Mouse (Mus musculus) embryo, embryonic 10 days (tissue): ENCODE measurements at regions not wholly inside any gene's neighbourhood (a gene's known extent, or its start where the extent isn't known, plus 50 kb on each side); places are given as distances from the start of the nearest gene placed in this dataset.

Experiments used
- DNase-seq: peaks from one replicate; pipeline ENCODE4 v3.0.0-alpha.2; 2015; ENCODE audit warnings: low spot score

GRCm38 (mm10) chr2:171675411-171675810 is 367.9 kb downstream of the Cbln4 start:
- no peak for DNase-seq

- DNase-seq: no peak
These were observed 372.2 kb downstream of the Cbln4 start for GRCm38 (mm10) chr2:171670945-171671547.

GRCm38 (mm10) chr2:171668791-171669645 is 374.2 kb downstream of the Cbln4 start:
- DNase-seq: no peak

- no peak for DNase-seq
These were observed 380.7 kb downstream of the Cbln4 start for GRCm38 (mm10) chr2:171662571-171662970.

GRCm38 (mm10) chr2:171661896-171662511 is 381.3 kb downstream of the Cbln4 start:
- DNase-seq: no peak

GRCm38 (mm10) chr2:171657125-171657524 is 386.1 kb downstream of the Cbln4 start:
- no peak for DNase-seq

GRCm38 (mm10) chr2:171641730-171642129 is 401.5 kb downstream of the Cbln4 start:
- DNase-seq: no peak

- no peak for DNase-seq
These were observed 402.8 kb downstream of the Cbln4 start for GRCm38 (mm10) chr2:171640478-171640877.

GRCm38 (mm10) chr2:171638931-171639330 is 404.3 kb downstream of the Cbln4 start:
- no peak for DNase-seq

GRCm38 (mm10) chr2:171636837-171637236 is 406.4 kb downstream of the Cbln4 start:
- peak; percentile 24 for DNase-seq

- peak; percentile 23 for DNase-seq
These were observed 409.7 kb downstream of the Cbln4 start for GRCm38 (mm10) chr2:171633355-171634097.

GRCm38 (mm10) chr2:171630101-171630715 is 413.1 kb downstream of the Cbln4 start:
- DNase-seq: no peak

- no peak for DNase-seq
These were observed 414.9 kb downstream of the Cbln4 start for GRCm38 (mm10) chr2:171628182-171628850.

- DNase-seq: no peak
These were observed 422.6 kb downstream of the Cbln4 start for GRCm38 (mm10) chr2:171620668-171621067.

GRCm38 (mm10) chr2:171620253-171620652 is 423.0 kb downstream of the Cbln4 start:
- no peak for DNase-seq

GRCm38 (mm10) chr2:171618771-171619170 is 424.5 kb downstream of the Cbln4 start:
- DNase-seq: no peak

- no peak for DNase-seq
These were observed 424.9 kb downstream of the Cbln4 start for GRCm38 (mm10) chr2:171618333-171618732.

- no peak for DNase-seq
These were observed 427.8 kb downstream of the Cbln4 start for GRCm38 (mm10) chr2:171615462-171615861.

- no peak for DNase-seq
These were observed 438.2 kb downstream of the Cbln4 start for GRCm38 (mm10) chr2:171605064-171605463.

GRCm38 (mm10) chr2:171595240-171595639 is 448.0 kb downstream of the Cbln4 start:
- no peak for DNase-seq

- DNase-seq: peak; percentile 35
These were observed 449.4 kb downstream of the Cbln4 start for GRCm38 (mm10) chr2:171593884-171594283.
